Mouse (Mus musculus) spleen, adult 18-20 months (tissue): ENCODE data around the gene Tmem94.

ENCODE experiments used
- DNase-seq, 2 experiments: peaks; one replicate each; pipeline ENCODE4 v3.0.0; 2022; ENCODE audit warnings: mixed read lengths in 2 of 2

Tmem94 gene

DNA sequence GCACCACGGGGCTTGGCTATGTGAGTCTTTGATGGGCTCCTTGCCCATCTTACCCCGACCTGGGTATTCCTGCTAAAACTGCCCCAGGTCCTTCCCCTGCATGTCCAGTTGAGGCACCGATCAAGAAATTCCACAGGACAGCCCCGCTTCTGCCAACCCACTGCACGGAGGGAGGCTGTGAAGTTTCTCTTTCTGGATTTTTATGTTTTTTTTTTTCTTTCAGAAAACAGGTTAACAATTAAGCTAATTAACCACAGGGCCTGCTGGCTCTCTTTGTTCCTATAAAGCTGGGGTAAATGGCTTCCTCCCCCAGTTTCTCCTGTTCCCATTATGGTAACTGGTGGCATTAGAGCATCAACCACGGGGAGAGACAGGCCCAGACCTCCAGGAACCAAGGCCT, 68.8 kb downstream of the Tmem94 start:
- DNase-seq, result no peak

DNA sequence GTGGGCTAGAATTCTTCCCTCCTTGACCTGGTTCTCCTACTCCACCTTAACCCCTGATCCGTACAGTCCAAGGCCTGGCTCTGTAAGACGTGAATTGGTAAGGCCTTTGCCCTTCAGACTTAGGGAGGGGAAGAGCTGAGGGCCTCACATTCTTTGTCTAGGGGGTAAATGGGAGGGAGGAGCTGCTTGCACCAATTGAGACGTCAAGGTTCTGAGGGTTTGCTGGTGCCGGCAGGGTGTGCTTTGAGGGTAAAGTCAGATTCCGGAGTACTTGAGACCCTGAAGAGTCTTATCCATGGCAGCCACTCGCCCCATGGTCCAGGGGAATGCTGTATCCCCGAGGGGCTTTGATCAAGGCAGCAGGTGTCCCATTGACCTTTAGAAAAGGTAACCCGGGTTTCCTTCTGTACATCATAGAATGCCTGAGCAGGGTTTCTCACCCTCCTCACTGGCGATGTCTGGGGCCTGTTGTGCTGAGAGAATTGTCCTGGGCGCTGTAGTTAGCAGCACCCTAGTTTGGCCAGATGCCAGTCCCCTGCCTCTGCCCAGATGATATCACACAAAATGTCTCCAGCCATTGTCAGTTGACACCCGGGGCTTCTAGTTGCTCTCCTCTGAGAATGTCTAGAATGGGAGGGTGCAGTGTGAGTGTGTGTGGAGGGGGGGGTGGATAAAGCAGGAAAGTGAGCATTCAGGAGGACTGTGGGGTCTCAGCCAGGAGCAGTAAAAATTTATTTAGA, 71.6 kb downstream of the Tmem94 start:
- DNase-seq, result no peak

DNA sequence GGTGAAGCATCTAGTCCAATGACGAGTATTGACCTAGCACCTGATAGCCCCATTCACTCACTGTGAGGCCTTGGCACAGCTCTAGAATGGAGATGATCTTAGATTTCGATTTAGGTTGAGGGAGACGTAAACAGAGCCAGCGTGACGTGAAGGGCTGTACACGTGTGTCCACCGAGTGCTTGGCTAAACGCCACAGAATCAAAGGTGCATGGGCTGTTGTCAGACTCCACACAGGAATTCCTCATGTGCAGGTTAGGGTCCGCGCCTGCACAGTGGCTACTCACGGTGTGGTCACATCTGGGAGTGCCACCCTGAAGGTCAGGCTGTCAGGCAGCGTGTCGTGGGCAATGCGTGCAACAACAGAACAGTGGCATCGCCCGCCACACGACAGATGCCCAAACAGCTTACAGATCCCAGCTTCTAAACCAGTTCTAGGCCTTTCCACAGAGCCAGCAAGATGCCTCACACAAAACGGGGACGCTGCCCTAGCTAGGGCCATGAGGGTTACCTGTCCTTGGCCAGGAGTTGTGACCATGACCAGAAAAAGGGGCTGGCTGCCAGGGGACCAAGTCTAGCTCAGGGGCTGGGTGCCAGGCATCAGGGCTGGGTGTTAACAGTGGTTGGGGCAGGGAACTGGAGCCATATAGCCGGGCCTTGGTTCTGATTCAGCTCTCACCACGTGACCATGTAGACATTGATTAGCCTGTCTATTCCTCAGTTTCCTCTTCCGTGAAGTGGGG, 72.5 kb downstream of the Tmem94 start:
- no peak for DNase-seq

DNA sequence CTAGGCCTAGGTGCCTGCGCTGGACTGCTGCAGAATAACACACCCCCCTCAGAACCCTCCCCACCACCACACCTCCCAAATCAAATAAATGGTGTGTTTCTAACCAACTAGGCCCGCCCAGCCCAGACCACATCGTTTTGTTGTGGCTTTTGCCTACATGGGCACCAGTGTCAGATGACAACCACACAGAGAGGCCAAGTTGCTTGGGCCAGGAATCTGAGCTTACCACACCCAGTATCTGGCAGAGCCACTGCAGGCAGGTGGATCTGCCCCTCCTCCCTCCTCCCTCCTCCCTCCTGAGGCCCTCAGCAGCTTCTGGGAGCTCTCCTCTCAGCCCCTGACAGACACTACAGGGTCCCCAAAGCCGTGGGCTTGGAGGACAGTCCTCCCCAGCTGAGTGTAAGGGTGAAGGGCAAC, 73.7 kb downstream of the Tmem94 start:
- no peak for DNase-seq

- no peak for DNase-seq
Observed at GRCm38 (mm10) chr11:115839732-115840131, 74.5 kb downstream of the Tmem94 start.

DNA sequence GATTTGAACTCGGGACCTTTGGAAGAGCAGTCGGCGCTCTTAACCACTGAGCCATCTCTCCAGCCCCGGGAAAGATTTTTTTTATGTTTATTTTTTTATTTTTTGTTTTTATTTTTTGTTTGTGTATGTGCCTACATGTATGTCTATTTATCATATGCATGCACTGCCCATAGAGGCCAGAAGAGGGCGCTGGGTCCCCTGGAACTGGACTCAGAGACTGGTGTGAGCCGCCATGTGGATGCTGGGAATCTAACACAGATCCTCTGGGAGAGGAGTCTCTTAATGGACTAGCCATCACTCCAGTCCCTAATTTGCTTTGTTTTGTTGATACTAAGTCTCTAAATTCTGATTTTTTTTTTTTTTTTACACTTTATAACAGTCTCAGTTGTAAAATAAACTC, 75.8 kb downstream of the Tmem94 start:
- DNase-seq, result no peak

DNA sequence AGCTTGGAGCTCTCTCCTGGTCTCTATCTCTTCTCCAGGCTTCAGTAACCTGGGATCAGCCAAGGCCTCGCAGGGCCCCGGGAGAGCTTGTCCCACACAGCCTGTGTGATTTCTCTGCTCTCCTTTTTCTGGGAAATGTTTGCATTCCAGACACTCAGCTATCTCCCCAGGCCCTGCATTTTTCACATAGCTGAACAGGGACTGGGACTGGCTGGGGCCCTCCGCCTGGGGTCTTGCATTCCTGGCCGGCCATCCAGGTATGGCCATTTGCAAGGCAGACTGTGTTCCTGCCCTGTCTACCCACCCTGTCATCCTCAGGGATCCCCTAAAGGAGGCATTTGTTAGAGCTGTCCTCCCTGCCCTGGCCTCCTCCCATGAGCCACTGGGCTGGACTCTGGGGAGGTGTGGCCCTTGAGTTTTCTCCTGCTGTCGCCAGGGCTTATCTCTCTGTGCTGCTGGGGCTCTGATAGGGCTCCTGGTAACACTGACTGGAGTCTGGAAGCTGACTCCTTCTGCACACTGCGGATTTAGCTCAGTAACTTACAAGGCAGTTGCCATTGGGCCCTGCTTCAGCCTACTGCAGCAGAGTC, 76.8 kb downstream of the Tmem94 start:
- DNase-seq, result no peak

- no peak for DNase-seq
Observed at GRCm38 (mm10) chr11:115843141-115843890, 78.1 kb downstream of the Tmem94 start.

DNA sequence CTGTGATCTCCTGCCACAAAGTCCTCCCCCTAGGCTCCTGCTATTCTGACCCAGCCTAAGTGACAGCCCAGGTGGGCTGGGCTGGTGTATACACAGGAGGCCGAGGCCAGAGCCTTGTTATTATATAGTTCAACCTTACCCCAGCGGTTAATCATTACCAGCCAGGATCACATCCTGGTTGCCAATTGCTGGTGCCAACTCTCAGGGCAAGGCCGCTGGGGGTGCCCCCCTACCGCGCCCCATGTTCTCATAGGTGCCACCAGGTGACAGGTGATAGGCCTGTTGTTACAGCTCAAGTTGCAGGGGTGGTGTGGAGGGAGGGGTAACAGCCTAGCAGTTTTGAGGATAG, 78.6 kb downstream of the Tmem94 start:
- DNase-seq, result no peak

GRCm38 (mm10) chr11:115844240-115844639, 79.0 kb downstream of the Tmem94 start:
- no peak for DNase-seq

DNA sequence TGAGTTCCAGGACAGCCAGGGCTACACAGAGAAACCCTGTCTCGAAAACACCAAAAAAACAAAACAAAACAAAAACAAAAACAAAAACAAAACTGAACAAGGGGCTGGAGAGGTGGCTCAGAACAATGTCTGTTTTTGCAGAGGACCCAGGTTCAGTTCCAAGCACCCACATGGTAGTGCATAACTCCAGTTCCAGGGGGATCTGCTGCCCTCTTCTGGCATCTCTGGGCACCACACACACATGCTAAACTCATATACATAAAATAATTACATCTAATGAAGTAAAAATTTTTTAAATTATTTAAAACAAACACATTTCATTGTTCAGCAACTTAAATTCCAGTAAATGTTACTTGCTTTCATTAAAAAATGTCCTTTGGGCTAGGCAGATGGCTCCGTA, 80.6 kb downstream of the Tmem94 start:
- DNase-seq, result no peak
